Mouse (Mus musculus): ENCODE data around the gene Rnf207. TPM values are rescaled to one million over a fixed set of nuclear protein-coding genes. Genes with fewer than 3 reads are reported as not detected.

Rnf207 gene
- polyA plus RNA-seq, 1 experiment from 2014 or later = 1.1 TPM

- Histone ChIP-seq H3K9me3 (replicated peaks) (no peaks in the 10 kb centered on the region), H3K4me3 (no peak overlapping the region), H3K4me1 (peaks cover 49% of the 10 kb centered on the region), H3K36me3 (no peaks in the 10 kb centered on the region), H3K27ac (0 out of 2 replicates have a peak overlapping the region, but pooled peaks have one; percentile 36), H3K27me3 (ENCODE audit: low read depth, poor library complexity, severe bottlenecking) (0 out of 2 replicates have a peak, but pooled peaks cover 3% of the 10 kb centered on the region)
- WGBS = 75% methylated on average over 9 of the region's 9 CpGs
- no peak for DNase-seq (ENCODE audit: low spot score)
Measured at GRCm38 (mm10) chr4:152262187-152262586, 56.6 kb downstream of the Rnf207 start.

DNA sequence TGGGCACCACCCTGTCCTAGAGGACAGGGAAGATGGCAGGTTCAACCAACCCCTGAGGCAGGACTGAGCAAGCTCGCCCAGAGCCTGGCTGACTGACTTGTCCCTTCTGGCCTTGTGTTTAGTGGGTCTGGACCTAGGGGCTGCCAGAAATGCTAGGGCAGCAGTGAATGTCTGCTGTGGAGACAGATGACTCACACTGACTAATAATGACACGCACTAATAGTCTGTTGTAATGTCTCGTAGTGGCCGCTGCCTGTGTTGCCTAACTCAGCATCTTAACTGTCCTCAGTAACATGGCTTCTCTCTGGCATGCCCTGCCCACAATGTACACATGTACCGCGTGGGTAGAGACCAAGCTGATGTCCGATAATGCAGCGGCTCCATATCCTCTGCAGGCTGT, 58.3 kb downstream of the Rnf207 start:
- H3K4me3 ChIP-seq = no peak overlapping the region
- H3K36me3 ChIP-seq = no peaks in the 10 kb centered on the region
- peaks cover 39% of the 10 kb centered on the region for H3K4me1 ChIP-seq
- H3K27ac ChIP-seq = no peak overlapping the region
- 94% methylated on average over 8 of the region's 8 CpGs for WGBS
- no peak for DNase-seq (ENCODE audit: low spot score)
- 0 out of 2 replicates have a peak, but pooled peaks cover 3% of the 10 kb centered on the region for H3K27me3 ChIP-seq (ENCODE audit: low read depth, poor library complexity, severe bottlenecking)
- no peaks in the 10 kb centered on the region for H3K9me3 ChIP-seq (replicated peaks)

DNA sequence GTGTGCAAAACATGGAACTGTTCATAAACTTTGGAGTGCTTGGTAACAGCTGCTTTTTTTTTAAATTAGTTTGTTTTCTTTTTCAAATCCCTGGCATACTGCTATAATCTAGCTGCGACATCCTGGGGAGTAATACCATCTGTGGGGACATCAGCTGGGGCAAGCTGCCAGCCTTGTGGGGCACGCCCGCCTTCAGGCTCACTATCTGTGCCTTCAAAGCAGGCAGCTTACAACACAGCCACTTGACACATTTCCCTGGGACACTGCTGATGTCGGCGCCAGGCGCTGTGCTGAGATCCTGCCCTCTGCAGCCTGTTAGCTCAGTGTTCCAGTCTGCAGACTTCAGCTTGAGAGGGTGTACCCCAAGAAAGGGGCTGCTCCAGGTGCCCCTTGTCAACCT, 61.7 kb downstream of the Rnf207 start:
- Histone ChIP-seq H3K4me1 (peaks cover 13% of the 10 kb centered on the region), H3K9me3 (replicated peaks) (no peaks in the 10 kb centered on the region), H3K4me3 (no peak overlapping the region), H3K27me3 (ENCODE audit: low read depth, poor library complexity, severe bottlenecking) (0 out of 2 replicates have a peak, but pooled peaks cover 1% of the 10 kb centered on the region), H3K27ac (no peak overlapping the region), H3K36me3 (no peaks in the 10 kb centered on the region)
- WGBS = 46% methylated on average over 6 of the region's 6 CpGs
- DNase-seq (ENCODE audit: low spot score) = no peak

Other genes starting within 250 kb of the Rnf207 start
- 9.5 and 13.3 TPM in 2 replicates for gene Plekhg5, start 246.5 kb downstream of the Rnf207 start, polyA plus RNA-seq (2016; fragmentation: Nextera tagmentation; extraction: Ambion mirVana)
- gene Tnfrsf25, start 203.1 kb downstream of the Rnf207 start, polyA plus RNA-seq (2016; fragmentation: Nextera tagmentation; extraction: Ambion mirVana) = 0.67 and 0.75 TPM in 2 replicates
- 2.9 and 3.2 TPM in 2 replicates for gene Espn, start 166.6 kb downstream of the Rnf207 start, polyA plus RNA-seq (2016; fragmentation: Nextera tagmentation; extraction: Ambion mirVana)
- not detected in 2 replicates for gene Hes2, start 160.1 kb downstream of the Rnf207 start, polyA plus RNA-seq (2016; fragmentation: Nextera tagmentation; extraction: Ambion mirVana)
- gene Acot7, start 140.9 kb downstream of the Rnf207 start, polyA plus RNA-seq (2016; fragmentation: Nextera tagmentation; extraction: Ambion mirVana) = 34.8 and 36.7 TPM in 2 replicates
- 1.4 and 3.0 TPM in 2 replicates for gene Gpr153, start 44.8 kb downstream of the Rnf207 start, polyA plus RNA-seq (2016; fragmentation: Nextera tagmentation; extraction: Ambion mirVana)
- gene Hes3, start 27.3 kb downstream of the Rnf207 start, polyA plus RNA-seq (2016; fragmentation: Nextera tagmentation; extraction: Ambion mirVana) = not detected in 2 replicates
- gene Icmt, start 21.8 kb downstream of the Rnf207 start, polyA plus RNA-seq (2016; fragmentation: Nextera tagmentation; extraction: Ambion mirVana) = 31.4 and 33.9 TPM in 2 replicates
- gene Rpl22, start 6.7 kb upstream of the Rnf207 start, polyA plus RNA-seq (2016; fragmentation: Nextera tagmentation; extraction: Ambion mirVana) = 352 and 417 TPM in 2 replicates
- 0.01 and 0.03 TPM in 2 replicates for gene Chd5, start 19.7 kb upstream of the Rnf207 start, polyA plus RNA-seq (2016; fragmentation: Nextera tagmentation; extraction: Ambion mirVana)
- gene Nphp4, start 157.7 kb upstream of the Rnf207 start, polyA plus RNA-seq (2016; fragmentation: Nextera tagmentation; extraction: Ambion mirVana) = 2.8 and 3.8 TPM in 2 replicates
- 3.9 and 5.2 TPM in 2 replicates for gene Kcnab2, start 158.9 kb upstream of the Rnf207 start, polyA plus RNA-seq (2016; fragmentation: Nextera tagmentation; extraction: Ambion mirVana)

Measured in limb, embryonic 10.5 days (tissue).